Mouse (Mus musculus): Measurements from ENCODE around the gene P4htm.
A peak's percentile ranks its signal among the peaks of the same experiment; 100 is the strongest.

Gene P4htm

GRCm38 (mm10) chr9:108577934-108578544 is 19.4 kb downstream of the P4htm start:
- ATAC-seq (ENCODE audit: low TSS enrichment): 0 out of 2 replicates have a peak, but pooled peaks have one; percentile 20

GRCm38 (mm10) chr9:108577025-108577424 is 20.4 kb downstream of the P4htm start:
- ATAC-seq (ENCODE audit: low TSS enrichment): no peak

GRCm38 (mm10) chr9:108575321-108576297 is 21.9 kb downstream of the P4htm start:
- no peak for ATAC-seq (ENCODE audit: low TSS enrichment)

GRCm38 (mm10) chr9:108574921-108575320 is 22.5 kb downstream of the P4htm start:
- no peak for ATAC-seq (ENCODE audit: low TSS enrichment)

GRCm38 (mm10) chr9:108573774-108574690 is 23.4 kb downstream of the P4htm start:
- no peak for ATAC-seq (ENCODE audit: low TSS enrichment)

DNA sequence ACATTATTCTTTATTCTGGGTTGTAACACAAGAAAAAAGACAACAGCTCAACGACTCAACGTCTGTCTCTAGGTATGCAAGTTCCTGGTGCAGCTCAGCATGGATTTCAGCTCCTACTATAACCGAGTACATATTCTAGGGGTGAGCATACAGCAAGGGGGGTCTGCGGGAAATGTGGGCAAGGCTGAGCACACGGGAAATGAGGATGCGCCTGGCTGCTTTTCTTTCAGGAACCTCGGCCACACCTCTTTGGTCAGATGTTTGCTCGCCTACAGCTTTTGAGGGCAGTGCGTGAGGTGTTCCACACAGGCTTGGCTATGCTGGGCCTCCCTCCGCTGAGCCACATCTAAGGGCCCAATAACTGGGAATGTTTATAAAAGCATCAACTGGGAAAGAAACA is 25.1 kb downstream of the P4htm start:
- ATAC-seq (ENCODE audit: low TSS enrichment): no peak

GRCm38 (mm10) chr9:108571401-108571973 is 26.0 kb downstream of the P4htm start:
- no peak for ATAC-seq (ENCODE audit: low TSS enrichment)

DNA sequence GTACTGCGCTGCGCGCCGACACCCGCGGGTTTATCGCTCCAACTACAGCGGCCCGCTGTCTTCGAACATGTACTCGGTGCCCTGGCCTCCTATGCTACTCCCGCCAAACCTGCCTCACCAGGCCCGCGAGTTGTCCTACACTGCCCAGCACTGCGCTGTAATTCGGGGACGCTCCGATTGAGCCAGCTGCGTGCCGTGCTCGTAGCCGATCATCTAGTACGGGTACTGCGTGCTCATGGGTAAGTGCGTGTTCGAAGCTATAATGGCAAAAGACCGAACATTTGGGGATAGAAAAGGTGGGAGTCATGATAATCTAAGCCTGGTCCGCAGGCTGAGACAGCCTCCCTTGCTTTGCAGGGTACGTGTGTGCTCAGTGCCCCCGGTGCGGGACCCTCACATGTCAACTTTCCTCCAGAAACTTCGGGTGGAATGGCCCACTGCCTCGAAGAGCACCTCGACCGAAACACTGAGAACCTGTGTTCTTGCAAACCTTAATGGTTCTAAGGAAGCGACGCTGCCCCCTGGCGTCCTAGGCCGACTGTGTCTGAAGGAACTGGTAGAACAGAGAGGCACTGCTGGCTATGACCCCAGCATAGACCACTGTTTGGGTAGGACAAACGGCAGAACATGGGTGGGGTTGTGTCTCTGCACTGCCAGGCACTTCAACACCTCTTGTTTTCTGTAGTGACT is 27.1 kb downstream of the P4htm start:
- no peak for ATAC-seq (ENCODE audit: low TSS enrichment)

- ATAC-seq (ENCODE audit: low TSS enrichment): peak; percentile 53
Measured at GRCm38 (mm10) chr9:108569381-108570206, 27.9 kb downstream of the P4htm start, which contains the start of gene Dalrd3. Dalrd3 (plus strand) TSS chr9:108569886.

DNA sequence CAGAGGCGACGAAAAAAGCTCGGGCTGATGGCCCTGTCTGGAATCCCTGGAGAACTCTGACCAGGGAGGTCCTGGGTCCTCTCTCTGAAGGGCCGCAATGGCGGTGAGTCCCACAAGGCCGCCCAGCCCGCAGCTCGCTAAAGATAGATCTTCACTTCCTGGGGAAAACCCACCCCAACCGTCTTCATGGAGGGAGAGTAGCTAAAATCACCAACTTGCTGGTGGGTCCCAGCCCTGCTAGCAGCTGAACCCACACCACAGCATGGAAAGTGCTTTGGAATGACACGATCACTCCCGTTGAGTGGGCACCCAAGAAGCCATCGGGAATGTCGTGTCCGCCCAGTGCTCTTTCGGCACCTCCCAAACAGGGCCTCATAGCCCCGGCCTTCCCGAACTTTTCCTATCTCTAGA is 29.0 kb downstream of the P4htm start:
- no peak for ATAC-seq (ENCODE audit: low TSS enrichment)

DNA sequence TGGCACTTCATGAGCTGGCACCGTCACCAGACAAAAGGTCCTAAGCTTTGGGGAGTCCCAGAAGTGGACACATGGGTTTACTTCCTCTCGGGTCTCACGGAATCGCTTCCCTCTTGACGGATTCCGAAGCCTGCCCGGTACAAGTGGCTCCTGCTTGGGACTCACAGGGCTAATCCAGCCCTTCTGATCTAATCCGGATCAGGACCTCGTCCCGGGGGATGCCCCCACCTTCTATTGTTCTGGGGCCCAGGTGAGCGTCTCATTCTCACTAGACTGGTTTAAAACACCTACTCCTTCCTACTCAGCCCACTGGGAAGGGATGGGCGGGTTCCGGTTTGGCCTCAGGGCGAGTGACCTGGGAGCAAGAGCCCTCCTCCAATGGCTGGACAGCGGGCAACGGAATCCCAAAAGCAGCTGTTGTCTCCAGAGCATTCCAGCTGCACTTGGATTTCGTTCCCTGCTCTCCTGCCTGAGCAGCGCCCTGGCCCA is 29.5 kb downstream of the P4htm start:
- no peak for ATAC-seq (ENCODE audit: low TSS enrichment)

DNA sequence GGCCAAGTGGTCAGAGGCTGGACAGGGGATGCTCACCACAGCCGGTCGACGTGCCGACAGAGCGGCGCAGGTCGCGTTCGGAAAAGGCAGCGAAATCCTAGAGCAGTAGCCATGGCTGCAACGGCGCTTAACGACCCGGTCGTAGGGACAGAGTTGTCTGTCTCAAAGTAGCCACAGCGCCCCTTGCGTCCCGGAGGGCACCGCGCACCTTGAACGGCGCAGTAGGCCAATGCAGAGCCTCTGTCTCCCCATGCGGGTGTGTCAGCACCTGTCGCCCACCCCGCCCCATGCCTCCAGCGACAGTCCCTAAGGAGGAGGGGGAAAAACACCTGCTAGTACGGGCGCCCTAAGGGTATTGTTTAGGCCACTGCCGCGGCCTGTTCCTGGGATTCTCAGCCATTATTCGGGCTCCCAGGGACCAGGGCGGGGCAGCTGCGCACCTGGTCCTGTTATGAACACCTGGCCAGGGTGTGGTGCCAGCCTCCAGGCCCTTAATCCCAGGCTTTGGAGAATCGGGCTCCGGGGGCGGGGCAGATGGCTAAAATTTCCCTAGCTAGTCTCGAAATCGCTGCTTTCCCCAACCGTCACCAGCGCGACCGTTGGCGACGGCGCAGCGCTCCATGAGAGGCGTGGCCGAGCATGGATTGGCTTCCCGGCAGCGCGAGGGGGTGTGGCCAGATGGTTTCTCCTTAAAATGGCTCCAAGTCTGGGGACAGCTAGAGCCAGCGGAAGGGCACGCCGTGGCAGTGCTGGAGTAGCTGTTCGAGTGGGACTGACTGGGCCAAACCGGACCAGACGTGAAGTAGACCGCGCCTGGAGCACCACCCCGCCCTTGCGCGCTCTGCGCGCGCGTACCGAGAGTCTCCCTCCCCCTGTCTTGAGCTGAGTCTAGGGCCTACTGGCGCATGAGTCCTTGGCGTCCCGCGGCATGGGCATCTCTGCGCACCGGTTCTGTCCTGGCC is 30.4 kb downstream of the P4htm start, which contains the start of gene Ndufaf3:
Ndufaf3 (minus strand) TSS at position 620 of the 962 bp plus-strand sequence.
- peak; percentile 67 for ATAC-seq (ENCODE audit: low TSS enrichment)

DNA sequence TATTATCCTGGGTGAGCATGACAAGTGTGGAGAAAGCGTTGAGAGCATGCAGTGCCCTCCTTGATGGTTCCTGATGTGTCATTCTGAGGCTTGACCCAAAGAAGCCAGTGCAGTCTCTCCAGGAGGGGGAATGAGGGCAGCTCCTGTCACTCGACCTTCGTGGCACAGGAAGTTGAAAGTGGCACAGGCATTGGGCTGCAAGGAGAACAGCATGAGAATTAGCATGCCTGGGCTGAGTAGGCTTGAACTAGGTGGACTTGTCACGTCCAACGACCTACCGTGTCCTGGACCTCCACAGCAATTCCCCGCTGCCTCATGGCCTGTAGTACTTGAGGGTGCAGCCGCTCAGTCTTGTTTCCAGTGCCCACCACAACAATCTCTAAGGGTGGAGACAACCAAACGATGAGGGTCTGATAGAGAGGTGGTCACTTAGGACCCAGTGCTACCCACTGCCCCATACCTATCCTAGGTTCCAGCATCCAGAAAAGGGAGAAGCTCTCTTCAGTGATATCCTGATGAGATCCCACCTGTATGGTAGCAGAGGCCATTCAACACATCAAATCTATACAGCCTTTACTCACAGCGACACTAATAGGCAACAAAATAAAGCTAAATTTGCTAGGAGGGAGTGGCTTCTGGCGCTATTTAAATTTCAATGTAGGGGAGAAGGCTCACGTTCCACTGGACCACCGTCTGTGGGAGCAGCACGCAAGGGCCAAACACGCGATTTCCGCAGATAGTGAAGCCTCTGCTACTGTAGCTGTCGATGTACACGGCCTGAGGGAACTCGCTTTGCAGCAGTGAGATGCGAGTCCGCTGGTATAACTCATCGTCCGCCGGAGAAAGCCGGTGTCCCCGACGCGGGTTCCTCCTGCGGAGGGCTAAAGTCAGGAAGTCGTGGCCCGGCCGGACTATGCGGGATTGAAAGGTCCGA is 31.3 kb downstream of the P4htm start:
- ATAC-seq (ENCODE audit: low TSS enrichment): peak; percentile 1; the same call in 1 of the 2 replicates

DNA sequence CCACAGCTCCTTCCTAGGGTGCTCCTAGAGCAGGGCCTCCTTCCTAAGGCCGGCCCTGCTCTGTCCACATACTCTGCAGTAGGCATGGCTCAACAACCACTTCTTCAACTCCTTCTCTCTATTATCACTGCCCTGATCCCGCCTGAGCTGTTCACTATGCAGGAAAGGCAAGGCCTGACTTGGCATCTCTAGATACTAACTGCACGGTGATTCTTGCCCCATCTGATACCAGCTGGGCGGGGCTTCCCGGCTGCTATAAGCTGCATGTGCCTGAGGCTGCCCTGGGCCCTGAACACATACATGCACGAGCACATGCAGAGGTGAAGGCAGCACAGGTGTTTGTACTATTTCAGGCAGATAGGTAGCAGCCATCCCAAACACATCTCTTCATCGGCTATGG is 33.3 kb downstream of the P4htm start:
- ATAC-seq (ENCODE audit: low TSS enrichment): no peak

DNA sequence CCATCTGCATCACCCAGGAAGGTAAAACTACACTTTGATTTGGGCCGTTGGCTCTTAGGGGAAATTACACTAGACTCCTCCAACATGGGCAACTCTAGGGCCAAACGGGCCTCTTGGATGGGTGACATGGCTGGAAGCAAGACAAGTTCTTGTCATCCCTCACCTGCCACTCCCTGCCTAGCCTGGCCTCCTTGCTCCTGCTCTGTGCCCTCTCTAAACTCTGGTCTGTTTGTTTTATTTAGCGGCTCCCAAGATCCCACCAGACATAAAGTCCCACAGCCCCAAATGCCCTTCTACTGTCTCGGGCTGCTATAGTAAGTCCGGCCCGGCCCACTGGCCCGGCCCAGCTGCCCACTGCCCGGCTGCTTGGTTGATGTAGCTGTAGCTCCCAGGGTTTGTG is 33.8 kb downstream of the P4htm start:
- ATAC-seq (ENCODE audit: low TSS enrichment): no peak

- peak; percentile 95 for ATAC-seq (ENCODE audit: low TSS enrichment)
Measured at GRCm38 (mm10) chr9:108560227-108560841, 37.1 kb downstream of the P4htm start, which contains the start of gene Impdh2. Impdh2 (plus strand) TSS chr9:108560286.

GRCm38 (mm10) chr9:108559169-108559568 is 38.3 kb downstream of the P4htm start:
- no peak for ATAC-seq (ENCODE audit: low TSS enrichment)

All from frontal cortex, adult (tissue).